Mouse (Mus musculus): Measurements from ENCODE around the gene Lin7c.

Gene Lin7c

DNA sequence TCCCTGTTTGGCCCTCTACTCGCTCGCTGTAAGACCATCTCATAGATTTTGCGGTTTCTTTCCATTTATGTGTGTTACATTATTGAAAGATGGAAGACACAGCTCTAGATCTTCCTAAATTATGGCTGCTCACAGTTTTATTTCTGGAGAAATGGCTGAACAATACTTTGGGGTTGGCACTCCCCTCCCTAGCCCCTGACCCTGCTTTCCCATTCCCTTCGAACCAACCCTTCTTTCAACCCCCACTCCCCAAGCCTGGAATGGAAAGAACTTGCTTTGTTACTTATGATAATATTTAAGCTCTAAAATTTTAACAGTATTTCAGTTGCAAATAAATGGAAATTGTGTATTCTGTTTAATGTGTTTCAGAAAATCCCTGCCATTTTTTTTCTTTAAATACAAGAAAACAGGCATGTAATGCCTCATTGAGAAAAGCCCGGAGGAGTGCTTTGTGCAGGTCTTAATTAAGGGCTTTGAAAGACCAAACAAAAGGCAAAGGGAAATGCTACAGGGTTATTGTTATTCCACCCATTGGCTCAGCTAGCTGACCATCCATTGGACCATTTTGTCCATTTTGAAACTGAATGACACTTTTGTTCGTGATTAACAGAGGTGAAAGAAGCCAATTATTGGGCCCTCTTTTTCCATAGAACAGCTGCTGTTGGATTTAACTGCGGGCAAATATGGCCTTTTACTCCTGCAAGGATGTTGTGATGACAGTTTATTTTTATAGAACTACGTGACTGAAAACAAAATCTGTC lies 52.3 kb downstream of the Lin7c start:
- no peak for DNase-seq (ENCODE audit: low read depth)

DNA sequence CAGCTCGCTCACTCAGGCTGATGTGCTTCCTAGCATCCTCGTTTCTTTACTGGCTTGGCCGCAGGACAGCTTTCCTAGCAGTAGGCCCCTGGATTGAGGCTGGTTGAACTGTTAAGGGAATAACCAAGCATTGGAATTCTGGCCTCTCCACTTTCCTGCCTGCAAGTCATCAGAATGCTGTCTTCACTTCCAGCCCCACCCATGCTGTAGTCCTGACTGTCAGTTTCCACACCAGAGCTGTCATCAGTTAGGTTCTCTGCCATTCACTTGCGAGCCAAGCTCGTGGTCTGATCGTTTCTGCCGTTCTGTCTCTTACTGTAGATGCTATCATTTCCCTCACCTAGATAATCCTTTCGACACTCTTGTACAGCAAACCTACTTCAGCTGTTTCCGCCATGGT lies 54.3 kb downstream of the Lin7c start:
- no peak for DNase-seq (ENCODE audit: low read depth)

- DNase-seq (ENCODE audit: low read depth) = no peak
Observed at GRCm38 (mm10) chr2:109945532-109945931, 54.9 kb downstream of the Lin7c start.

DNA sequence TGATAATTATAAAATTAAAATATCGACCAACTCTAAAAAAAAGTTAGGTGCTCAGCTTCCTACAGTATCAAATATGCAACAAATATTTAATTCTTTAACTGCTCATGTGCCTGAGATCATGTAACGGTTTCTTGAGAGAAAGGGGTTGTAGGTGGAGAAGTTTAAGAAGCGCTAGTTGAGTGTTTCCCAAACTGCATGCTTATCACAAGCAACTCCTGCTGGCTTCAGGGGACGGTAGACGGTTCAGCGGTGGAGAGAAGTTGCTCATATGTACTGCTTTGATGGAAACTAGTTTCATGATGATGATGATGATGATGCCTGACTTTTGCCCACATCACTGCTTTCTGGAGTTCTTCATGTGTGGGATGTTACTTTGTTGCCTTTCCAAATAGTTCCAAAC lies 55.8 kb downstream of the Lin7c start:
- no peak for DNase-seq (ENCODE audit: low read depth)

- DNase-seq (ENCODE audit: low read depth) = no peak
Observed at GRCm38 (mm10) chr2:109949519-109949918, 58.9 kb downstream of the Lin7c start.

DNA sequence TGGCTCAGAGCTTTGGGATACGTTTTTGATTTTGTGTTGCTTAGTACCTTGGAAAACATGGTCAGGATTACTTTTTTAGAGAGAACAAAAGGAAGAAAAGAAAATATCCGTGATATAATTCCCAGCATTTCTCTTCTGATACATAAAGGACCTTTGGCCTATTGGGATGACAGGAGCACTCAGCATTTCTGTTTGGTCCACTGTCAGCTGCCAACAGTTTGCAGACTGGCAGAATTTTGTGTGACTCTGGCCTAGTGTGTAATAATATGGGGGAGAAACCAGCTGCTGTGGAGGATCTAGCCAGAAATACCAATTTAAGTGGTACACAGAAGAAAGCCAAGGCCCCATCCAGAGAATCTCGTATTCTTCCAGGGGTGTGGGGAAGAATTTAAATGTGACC lies 59.7 kb downstream of the Lin7c start:
- no peak for DNase-seq (ENCODE audit: low read depth)
